Mouse (Mus musculus) monocyte, adult 2 months (primary cell): ENCODE measurements around the gene Pik3cg.
A peak's percentile ranks its signal among the peaks of the same experiment; 100 is the strongest.
"Not testable (repeated sequence)": the region's sequence is repeated elsewhere in the genome, so short reads cannot be mapped to it uniquely, and the experiment has no call there.

Experiments used
- DNase-seq, 2 experiments: peaks; one replicate each; pipeline ENCODE4 v3.0.0; 2022; ENCODE audit warnings: low spot score in 2 of 2, low read depth in 1 of 2

Gene Pik3cg

DNA sequence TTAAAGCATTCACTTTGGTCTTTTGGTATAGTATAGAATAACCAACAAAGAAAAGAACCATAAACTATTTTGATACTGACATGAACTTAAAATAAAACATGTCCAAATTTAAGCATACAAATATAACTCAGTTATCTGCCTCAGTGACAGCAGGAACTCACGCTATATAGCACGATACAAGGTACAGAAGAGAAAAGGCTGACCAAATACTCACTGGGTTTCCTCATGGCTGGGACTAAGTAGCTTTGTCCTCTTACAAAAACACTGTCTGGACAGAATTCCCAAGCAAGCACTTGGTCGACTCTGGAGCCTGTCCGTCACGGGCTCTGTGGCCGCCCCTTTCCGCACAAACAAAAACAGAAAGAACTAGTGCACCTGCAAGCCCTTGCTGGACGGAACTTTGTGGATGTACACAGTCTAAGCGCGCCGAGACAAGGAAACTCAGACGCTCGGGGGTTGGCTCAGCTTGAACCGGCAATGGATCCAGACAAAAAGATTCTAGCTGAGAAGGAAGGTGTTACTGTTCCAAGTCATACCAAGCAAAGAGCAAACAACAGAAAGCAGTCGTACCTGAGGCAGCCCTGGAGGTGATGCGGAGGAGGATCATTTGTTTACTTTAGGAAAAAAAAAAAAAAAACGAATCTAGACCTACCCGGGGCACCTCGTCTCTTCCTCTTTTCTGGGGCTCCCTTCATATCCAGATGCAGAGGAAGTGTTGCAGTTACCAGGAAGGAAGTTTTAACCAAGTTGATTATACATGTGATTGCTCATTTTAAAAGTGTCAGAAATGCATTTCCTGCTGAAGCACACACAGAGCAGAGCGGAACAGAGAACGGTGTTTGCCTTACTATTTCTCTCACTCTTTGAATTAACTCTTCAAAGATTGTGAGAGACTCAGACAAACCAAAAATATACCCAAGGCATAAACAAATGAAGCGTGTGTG is at the start of gene Pik3cg:
Pik3cg (minus strand) TSS at position 712 of the 944 bp plus-strand sequence.
- DNase-seq = peak in 1 of 2 experiments; percentile 33

DNA sequence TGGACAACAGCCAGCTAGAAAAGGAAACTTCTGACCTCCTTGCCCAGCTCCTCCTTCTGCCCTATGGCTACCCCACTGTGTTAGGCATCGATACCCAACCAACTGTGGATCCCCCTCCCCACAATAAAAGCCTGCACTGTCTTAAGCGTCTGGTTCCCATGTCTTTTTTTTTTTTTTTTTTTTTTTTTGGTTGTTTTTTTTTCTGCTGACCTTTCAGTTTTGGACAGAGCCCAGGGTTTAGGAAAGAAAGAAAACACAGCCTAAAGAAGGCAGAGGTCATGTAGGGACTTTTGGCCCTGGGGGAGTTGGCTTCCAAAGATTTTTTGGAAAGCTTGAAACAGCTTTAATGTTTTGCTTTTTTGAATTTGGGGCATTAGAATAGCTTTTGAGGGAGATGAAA is 40.0 kb upstream of the Pik3cg start:
- no peak for DNase-seq

- no peak for DNase-seq
These were observed 37.2 kb upstream of the Pik3cg start for GRCm38 (mm10) chr12:32245566-32246233.

DNA sequence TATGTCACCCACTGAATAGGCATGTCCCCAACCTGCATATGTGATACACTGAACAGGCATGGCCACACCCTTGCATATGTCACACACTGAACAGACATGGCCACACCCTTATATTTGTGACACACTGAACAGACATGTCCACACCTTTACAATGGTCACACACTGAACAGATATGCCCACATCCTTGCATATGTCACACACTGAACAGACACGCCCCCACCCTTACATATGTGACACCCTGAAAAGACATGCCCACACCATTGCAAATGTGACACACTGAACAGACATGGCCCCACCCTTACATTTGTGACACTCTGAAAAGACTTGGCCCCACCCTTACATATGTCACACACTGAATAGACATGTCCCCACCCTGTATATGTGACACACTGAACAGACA is 35.1 kb upstream of the Pik3cg start:
- no peak for DNase-seq

GRCm38 (mm10) chr12:32239134-32239533 is 30.7 kb upstream of the Pik3cg start:
- DNase-seq = not testable (repeated sequence)

DNA sequence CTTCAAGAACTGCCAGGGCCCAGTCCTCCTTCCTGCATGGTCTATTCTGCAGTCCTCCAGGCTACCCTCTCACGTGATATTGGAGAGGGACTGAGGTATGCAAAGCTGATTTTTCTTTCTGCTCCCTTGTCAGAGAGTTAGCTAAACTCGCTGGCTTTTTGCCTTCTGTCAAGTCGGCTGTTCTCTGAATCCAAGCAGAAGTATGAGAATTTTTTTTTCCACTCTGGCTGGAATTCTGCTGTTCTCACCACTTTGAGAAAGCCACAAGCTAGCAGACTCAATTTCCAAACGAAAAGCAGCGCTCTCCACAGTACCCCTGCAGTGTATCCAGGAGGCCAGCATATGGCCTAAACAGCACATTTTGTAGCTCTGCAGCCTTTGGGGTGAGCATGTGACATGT is 30.0 kb upstream of the Pik3cg start:
- DNase-seq = no peak

DNA sequence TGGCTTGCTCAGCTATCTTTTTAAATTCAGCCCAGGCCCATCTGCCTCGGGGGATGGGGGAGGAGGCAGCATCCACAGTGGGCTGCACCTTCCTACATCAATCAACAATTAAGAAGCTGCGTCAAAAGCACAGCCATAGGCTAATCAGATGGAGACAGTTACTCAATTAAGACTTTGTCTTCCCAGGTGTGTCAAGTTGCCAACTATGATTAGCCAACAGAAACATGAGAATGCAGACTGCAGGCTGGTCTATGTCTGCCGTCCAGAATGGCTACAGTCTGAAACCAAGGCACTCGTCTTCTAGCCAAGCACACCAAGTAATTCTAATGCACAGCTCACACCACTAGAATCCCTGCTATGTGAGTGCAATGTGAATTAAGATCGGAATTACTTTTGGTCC is 29.4 kb upstream of the Pik3cg start:
- DNase-seq = no peak

GRCm38 (mm10) chr12:32237139-32237538 is 28.7 kb upstream of the Pik3cg start:
- DNase-seq = no peak

DNA sequence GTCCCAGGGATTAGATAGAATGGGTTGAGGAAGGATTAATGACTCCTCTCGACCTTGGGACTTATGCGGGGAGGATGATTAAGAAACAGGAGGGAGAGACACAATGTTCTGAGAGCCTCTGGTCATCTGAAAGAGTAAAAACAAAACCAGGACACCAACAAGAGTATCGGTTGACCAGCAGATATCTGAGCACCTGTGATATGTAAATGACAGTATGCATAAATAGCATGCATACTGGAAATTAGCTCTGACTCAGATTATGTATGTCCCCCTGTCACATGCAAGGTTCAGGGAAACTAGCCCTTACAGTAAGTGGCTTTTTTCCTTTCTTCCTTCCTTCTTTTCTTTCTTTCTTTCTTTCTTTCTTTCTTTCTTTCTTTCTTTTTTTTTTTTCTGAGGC is 28.0 kb upstream of the Pik3cg start:
- no peak for DNase-seq

DNA sequence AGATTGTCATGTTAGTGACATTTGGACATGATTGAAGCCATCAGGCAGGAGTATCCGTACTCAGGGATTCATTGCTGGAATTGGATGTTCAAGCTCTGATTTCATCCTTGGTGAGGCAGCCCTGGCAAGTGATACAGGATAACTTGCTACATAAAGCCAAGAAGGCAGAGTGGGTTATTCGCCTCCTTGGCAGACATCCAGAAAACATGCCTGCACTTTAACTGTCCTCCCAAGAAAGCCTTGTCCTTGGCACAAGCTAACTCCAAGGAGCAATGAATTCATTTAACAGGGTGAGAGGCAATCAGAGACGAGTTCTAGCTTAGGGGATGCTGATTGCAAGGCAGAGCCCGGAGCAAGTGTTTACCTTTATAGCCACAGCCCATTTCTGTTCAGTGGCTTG is 25.4 kb upstream of the Pik3cg start:
- DNase-seq = no peak

DNA sequence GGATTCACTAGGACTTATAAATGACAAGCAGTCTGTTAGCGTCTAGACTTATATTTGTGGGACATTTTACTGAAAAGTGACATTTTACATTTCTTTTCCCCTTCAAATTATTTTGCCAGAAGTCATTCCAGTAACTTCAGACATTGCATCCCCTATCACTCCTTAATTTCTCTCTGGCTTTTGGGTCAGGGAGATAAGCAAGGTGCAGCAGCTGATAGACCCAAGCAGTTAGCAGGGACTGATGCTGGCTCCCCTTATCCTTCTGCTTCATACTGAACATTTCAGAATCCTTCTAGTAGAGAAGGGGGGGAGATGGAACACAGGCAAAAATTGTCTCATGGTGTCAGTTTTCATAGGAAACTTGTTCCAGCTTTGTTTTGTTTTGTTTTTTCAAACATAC is 22.9 kb upstream of the Pik3cg start:
- DNase-seq = no peak

- no peak for DNase-seq
These were observed 15.2 kb upstream of the Pik3cg start for GRCm38 (mm10) chr12:32223629-32224028.

DNA sequence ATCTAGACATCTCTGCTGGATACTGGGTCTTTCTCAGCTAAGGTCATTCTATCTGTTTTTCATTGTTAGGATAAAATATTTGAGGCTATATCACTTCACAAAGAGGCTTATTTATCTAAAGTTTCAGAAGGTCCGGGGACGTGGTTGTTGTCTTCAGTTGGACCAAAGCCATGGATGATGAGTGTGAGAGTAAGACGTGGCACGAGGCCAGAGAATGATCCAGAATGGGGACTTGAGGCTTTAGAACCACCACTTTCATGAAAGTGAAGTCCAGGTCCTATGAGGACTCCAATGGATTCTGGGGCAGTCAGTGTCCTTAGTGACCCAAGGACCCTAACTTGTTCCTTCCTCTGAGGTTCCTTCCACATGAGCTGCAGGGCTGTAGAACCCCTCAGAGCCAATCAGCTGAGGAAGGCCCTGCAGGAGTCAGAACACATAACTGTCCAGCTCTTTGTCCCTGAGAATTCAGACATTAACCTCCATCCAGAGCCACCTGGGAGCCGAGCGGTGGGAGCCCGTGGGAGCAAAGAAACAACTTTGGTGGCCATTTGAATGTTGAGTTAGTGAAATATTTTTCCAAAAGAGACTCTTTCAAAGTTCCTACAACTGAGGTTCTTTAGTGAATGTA is 14.4 kb upstream of the Pik3cg start:
- no peak for DNase-seq

DNA sequence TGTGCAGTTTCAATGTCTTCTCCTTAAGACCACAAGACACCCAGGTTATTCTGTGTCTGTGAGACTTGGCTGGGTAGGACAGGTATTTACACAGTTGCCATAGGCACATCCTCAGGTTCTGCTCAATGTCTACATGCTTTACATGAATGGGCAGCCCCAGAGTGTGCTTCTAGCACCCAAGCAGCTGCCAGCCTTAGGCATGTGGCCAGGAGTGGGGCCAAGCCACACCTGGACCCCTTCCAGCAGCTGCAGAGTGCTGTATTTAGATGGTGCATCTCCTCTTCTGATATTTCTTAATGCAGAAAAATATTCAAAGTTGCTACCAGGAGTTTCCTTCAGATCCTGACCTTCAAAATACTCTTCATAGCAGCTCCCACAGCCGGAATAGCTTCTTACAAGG is 11.9 kb upstream of the Pik3cg start:
- DNase-seq = no peak

DNA sequence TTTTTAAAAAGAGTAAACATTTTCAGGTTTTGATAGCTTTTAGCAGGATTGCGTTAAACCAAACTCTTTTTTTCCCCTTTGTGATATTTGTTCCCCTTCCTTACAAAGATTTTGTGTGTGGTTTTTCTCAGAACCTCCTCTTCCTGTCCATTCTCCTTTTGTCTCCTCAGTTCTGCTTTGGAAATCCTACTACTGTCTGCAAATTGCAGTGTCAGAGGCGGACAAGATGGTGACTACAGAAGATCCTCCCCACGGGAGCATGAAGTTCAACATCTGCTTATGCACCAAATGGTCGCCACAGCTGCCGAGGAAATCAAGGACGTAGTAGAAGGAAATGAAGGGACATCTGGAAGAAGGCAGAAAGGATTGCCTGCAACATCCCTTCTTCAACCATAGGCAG is 6.7 kb upstream of the Pik3cg start:
- DNase-seq = no peak

- DNase-seq = no peak
These were observed 4.2 kb upstream of the Pik3cg start for GRCm38 (mm10) chr12:32212702-32213101.

GRCm38 (mm10) chr12:32212156-32212555 is 3.7 kb upstream of the Pik3cg start:
- no peak for DNase-seq

DNA sequence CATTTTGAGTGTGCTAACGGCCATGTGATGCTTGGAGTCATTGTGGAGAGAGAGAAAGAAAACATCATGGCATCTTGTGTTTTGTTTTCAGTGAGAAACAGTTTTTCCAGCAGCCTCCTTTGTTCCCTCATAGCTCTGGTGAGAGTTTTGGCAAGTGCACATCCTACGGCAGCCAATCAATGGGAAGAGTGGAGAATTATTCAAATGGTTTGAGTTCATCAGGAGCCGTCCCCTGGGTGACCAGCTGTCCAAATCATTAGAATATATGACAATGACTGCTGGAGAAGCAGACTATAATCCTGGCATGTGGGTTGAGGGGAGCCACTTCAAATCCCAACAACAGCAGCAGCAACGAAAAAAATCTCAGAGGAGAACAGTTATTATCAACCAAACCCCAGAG is 2.8 kb upstream of the Pik3cg start:
- DNase-seq = no peak

- DNase-seq = no peak
These were observed 492 bp upstream of the Pik3cg start for GRCm38 (mm10) chr12:32208951-32209350.

GRCm38 (mm10) chr12:32207141-32207540 is 1.3 kb downstream of the Pik3cg start:
- DNase-seq = no peak

- no peak for DNase-seq
These were observed 4.8 kb downstream of the Pik3cg start for GRCm38 (mm10) chr12:32203695-32204094.

- no peak for DNase-seq
These were observed 5.9 kb downstream of the Pik3cg start for GRCm38 (mm10) chr12:32202583-32202982.
